Mouse (Mus musculus) cerebellum, postnatal 14 days (tissue): Measurements from ENCODE around the gene Agpat2.
A peak's percentile ranks its signal among the peaks of the same experiment; 100 is the strongest.

ENCODE experiments used
- DNase-seq, 2 experiments: peaks; one replicate each; pipeline ENCODE4 v3.0.0; 2021; ENCODE audit warnings: mixed read lengths in 2 of 2

Agpat2 gene

GRCm38 (mm10) chr2:26594934-26595724 lies 9.1 kb downstream of the Agpat2 start:
- DNase-seq = no peak

GRCm38 (mm10) chr2:26594461-26594933 lies 9.7 kb downstream of the Agpat2 start:
- DNase-seq = no peak

- peak in 1 of 2 experiments; percentile 56 for DNase-seq
Observed at GRCm38 (mm10) chr2:26594022-26594346, 10.2 kb downstream of the Agpat2 start.

- DNase-seq = no peak
Observed at GRCm38 (mm10) chr2:26593211-26594021, 10.8 kb downstream of the Agpat2 start.

GRCm38 (mm10) chr2:26591416-26591815 lies 12.8 kb downstream of the Agpat2 start:
- DNase-seq = no peak

GRCm38 (mm10) chr2:26590962-26591361 lies 13.3 kb downstream of the Agpat2 start:
- peak; percentile 78 to 81 for DNase-seq

- no peak for DNase-seq
Observed at GRCm38 (mm10) chr2:26590282-26590681, 13.9 kb downstream of the Agpat2 start.

- DNase-seq = no peak
Observed at GRCm38 (mm10) chr2:26589284-26589683, 14.9 kb downstream of the Agpat2 start.

GRCm38 (mm10) chr2:26588573-26588972 lies 15.6 kb downstream of the Agpat2 start:
- no peak for DNase-seq

GRCm38 (mm10) chr2:26587044-26587405 lies 17.2 kb downstream of the Agpat2 start:
- peak in 1 of 2 experiments; percentile 34 for DNase-seq

- DNase-seq = peak; percentile 85 to 88
Observed at GRCm38 (mm10) chr2:26586294-26587043, 17.7 kb downstream of the Agpat2 start, which contains the start of gene Gm20532. Gm20532 (plus strand) TSS chr2:26586639.

GRCm38 (mm10) chr2:26585713-26586112 lies 18.5 kb downstream of the Agpat2 start:
- DNase-seq = peak; percentile 46 to 54

GRCm38 (mm10) chr2:26583640-26584039 lies 20.6 kb downstream of the Agpat2 start:
- DNase-seq = no peak

- peak in 1 of 2 experiments; percentile 45 for DNase-seq
Observed at GRCm38 (mm10) chr2:26582741-26583140, 21.5 kb downstream of the Agpat2 start.

- DNase-seq = no peak
Observed at GRCm38 (mm10) chr2:26582203-26582602, 22.0 kb downstream of the Agpat2 start.

- no peak for DNase-seq
Observed at GRCm38 (mm10) chr2:26580751-26581150, 23.5 kb downstream of the Agpat2 start.

- no peak for DNase-seq
Observed at GRCm38 (mm10) chr2:26579714-26580113, 24.5 kb downstream of the Agpat2 start, which contains the start of gene Egfl7. Egfl7 (plus strand) TSS chr2:26580014.

- DNase-seq = no peak
Observed at GRCm38 (mm10) chr2:26578369-26578768, 25.8 kb downstream of the Agpat2 start.

- no peak for DNase-seq
Observed at GRCm38 (mm10) chr2:26576462-26576861, 27.8 kb downstream of the Agpat2 start.

- DNase-seq = no peak
Observed at GRCm38 (mm10) chr2:26575865-26576264, 28.4 kb downstream of the Agpat2 start.

- DNase-seq = no peak
Observed at GRCm38 (mm10) chr2:26575378-26575777, 28.8 kb downstream of the Agpat2 start.

GRCm38 (mm10) chr2:26574862-26575261 lies 29.4 kb downstream of the Agpat2 start:
- DNase-seq = no peak

GRCm38 (mm10) chr2:26573807-26574206 lies 30.4 kb downstream of the Agpat2 start:
- no peak for DNase-seq
